Mouse (Mus musculus): Measurements from ENCODE around the gene Zdhhc5.

GRCm38 (mm10) chr2:84662866-84663265 is 52.1 kb downstream of the Zdhhc5 start:
- TF ChIP-seq POLR2A (IDR thresholded peaks at IDR 0.05; ENCODE audit: control insufficient read depth, low read depth, low read length) (no peak), CTCF (IDR thresholded peaks at IDR 0.05; ENCODE audit: control insufficient read depth, insufficient read depth, insufficient replicate concordance, low read depth, low read length) (no peak)

All from testis, adult 2 months (tissue).